Mouse (Mus musculus) lung, adult 2 months (tissue): ENCODE data around the gene Lsamp. TPM values are rescaled to one million over a fixed set of nuclear protein-coding genes. Genes with fewer than 3 reads are reported as not detected.

ENCODE experiments used
- DNase-seq: peaks from one replicate; pipeline ENCODE4 v3.0.0; 2022
- H3K4me1 ChIP-seq: fragments of 200-500 bp; 2 replicates; pipeline ENCODE4 v1.6.1; 2011; ENCODE audit warnings: low read length; ENCODE audit not compliant: control insufficient read depth, insufficient read depth
- H3K4me3 ChIP-seq: fragments of 200-500 bp; replicated peaks from 2 replicates; pipeline ENCODE3; 2011; ENCODE audit warnings: low read depth, mild to moderate bottlenecking, control low read depth, low read length; ENCODE audit errors: extremely low read depth
- CTCF ChIP-seq: fragments of 200-500 bp; IDR thresholded peaks from 2 replicates; pipeline ENCODE4 v1.5.1; 2011; ENCODE audit warnings: mild to moderate bottlenecking, low read length, control low read depth; ENCODE audit not compliant: insufficient read depth
- POLR2A ChIP-seq: fragments of 200-500 bp; IDR thresholded peaks from 2 replicates; pipeline ENCODE4 v1.6.1; 2011; ENCODE audit warnings: low read depth, mild to moderate bottlenecking, control low read depth, low read length, borderline replicate concordance; ENCODE audit errors: extremely low read depth
- WGBS: fragments of 180-500 bp; shearing (Covaris S2); methylation state at CpG from one replicate; pipeline ENCODE4 v1.1.7; 2018; 5-methylcytosine and 5-hydroxymethylcytosine counted together
- polyA plus RNA-seq: library from polyadenylated mRNA; depleted of rRNA; stranded (reverse); fragments of >200 nt; gene quantifications from 2 replicates; pipeline ENCODE4 v1.2.3, GENCODE M21; 2012

The Lsamp gene
- polyA plus RNA-seq, 1 experiment, result 0.28 TPM

DNA sequence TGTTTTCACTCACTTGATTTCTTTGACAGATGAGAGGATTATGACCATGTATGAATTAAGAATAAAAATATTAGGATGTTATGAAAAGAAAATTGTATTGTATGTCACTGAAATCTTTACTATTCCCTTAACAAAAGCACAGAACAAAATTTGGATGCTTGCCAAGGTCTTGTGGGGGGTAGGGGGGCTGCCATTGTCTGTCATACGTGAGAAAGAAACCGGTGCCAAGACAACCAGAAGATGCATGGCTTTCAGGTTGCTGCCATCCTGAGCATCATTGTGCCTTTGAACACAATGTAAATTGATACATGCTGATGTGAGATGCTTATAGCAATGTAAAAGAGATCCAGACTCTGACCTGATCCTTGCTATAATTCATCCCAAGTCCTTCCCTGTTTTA lies 75.4 kb downstream of the Lsamp start:
- H3K4me1 ChIP-seq, result no peaks in the 10 kb centered on the region
- TF ChIP-seq POLR2A (no peak), CTCF (no peak)
- WGBS, result 40% methylated on average over 2 of the region's 2 CpGs
- no peak for DNase-seq
- H3K4me3 ChIP-seq, result no peak overlapping the region

DNA sequence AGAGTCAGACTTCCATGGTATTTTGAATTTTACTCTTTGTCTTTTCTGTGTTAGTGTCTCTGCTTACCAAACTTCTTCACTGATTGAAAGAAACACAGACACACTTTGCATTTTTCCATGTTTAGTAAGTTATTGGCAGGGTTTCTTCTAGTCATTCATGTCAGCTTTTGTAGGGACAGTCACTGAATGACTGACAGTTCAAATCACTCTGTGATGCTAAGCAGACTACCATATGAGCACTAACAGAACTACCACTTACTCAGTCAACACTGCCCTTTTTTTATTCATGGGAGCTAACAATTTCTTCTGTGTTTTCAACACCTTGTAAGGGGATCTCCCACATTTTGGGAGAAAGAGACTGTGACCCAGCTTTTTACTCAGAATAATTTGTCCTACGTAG lies 75.8 kb downstream of the Lsamp start:
- no peak overlapping the region for H3K4me3 ChIP-seq
- 62% methylated on average over 1 of the region's 1 CpGs for WGBS
- DNase-seq, result no peak
- TF ChIP-seq CTCF (no peak), POLR2A (no peak)
- no peaks in the 10 kb centered on the region for H3K4me1 ChIP-seq

DNA sequence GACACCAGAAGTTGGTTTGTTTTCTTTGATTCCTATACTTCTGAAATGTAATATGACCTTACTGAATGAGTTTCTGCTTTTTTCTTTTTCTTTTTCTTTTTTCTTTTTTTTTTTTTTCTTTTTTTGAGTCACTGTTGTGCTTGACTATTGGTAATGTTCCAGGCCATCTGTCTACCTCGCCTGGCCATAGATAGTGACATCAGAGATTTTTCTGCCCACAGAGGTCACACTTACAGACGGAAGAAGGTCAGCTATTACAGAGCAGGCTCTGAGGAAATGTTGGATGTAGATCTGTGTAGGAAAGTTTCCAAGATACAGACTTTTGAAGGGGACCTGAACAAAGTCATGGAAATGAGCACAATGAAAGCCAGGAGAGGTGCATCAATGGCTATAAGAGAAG lies 76.3 kb downstream of the Lsamp start:
- no peak for TF ChIP-seq CTCF
- TF ChIP-seq POLR2A, result no peak
- Histone ChIP-seq H3K4me1 (no peaks in the 10 kb centered on the region), H3K4me3 (no peak overlapping the region)
- WGBS, result 42% methylated on average over 2 of the region's 2 CpGs
- no peak for DNase-seq

DNA sequence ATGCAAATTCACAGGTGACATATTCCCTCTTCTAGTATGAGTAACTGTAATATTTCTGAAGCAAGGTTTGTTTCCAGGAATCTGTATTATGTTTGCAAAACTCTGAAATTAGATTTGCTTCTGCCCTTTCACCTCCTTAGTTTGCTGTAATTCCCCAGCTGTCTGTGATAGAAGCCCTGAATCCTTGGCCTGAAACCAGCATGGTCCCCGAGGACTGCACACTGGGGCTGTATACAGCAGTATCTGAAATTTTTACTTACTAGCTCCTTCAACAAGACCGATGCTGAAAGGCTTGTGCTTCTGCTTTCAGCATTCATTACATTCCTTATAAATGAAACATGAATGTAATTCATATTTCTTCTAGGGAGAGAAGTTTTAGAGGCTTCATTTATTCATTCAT lies 91.4 kb downstream of the Lsamp start:
- WGBS, result 55% methylated on average over 2 of the region's 2 CpGs
- TF ChIP-seq CTCF (no peak), POLR2A (no peak)
- Histone ChIP-seq H3K4me1 (no peaks in the 10 kb centered on the region), H3K4me3 (no peak overlapping the region)
- DNase-seq, result no peak

DNA sequence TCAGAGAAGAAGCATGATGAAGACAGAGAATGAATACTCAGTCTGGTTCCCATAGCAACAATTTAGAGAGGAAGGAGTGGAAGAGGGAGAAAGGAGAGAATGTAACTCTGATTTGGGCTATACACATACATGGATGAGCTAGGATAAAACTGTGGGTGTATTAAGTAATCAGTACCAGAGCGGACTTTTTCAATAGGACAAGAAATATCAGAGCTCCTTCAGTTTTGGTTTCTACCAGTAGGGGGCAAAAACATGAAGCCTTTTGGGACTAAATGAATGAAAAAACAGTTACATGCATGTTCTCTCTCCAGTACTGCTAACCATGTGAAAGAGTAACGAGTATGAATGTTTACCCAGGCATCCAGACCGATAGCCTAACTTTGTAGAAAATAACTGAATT lies 96.1 kb downstream of the Lsamp start:
- H3K4me3 ChIP-seq, result no peak overlapping the region
- TF ChIP-seq CTCF, result no peak
- TF ChIP-seq POLR2A, result no peak

DNA sequence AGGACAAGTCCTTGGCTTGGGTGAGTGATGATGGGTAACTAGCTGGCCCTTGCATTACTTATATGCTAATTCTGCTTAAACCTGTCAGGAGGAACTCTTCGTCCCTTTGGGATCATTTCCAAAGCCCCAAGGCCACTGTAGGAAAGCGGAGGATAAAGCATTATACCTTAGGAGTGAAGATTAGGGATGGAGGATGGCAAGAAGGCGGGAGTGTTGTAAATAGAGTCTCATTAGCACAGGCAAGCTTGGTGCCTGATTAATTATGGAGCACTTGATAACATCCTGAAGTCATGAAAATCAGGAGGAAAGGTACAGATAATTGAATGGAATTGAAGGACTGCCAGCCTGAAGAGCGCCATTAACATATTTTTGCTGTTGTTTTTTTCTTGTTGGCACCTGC lies 120.2 kb downstream of the Lsamp start:
- no peak for TF ChIP-seq POLR2A
- no peak for TF ChIP-seq CTCF
- Histone ChIP-seq H3K4me1 (no peaks in the 10 kb centered on the region), H3K4me3 (no peak overlapping the region)
- no peak for DNase-seq
- WGBS, result 56% methylated on average over 4 of the region's 4 CpGs

More for the DNA sequence above, 96.1 kb downstream of the Lsamp start:
- 58% methylated on average over 3 of the region's 3 CpGs for WGBS
- DNase-seq, result no peak
- no peaks in the 10 kb centered on the region for H3K4me1 ChIP-seq

DNA sequence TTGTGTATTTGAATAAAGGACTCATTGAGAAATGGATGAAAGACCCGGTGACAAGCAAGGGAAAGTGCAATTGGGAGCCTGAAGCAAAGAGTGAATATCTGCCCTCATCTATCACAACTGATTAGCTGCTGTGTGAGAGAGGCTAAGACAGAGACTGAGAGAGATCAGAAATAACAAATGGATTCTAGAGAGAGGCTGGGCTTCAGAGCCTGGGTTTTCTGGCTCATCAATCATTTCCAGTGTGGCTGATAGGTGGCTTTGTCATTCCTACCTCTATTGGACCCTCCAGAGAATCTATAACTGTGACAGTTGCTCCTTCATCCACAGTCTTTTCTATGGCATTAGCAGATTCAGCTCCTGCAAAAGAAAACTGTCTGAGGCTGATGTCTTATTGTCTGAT lies 198.8 kb downstream of the Lsamp start:
- WGBS, result 51% methylated on average over 1 of the region's 1 CpGs
- no peak for DNase-seq
- Histone ChIP-seq H3K4me1 (no peaks in the 10 kb centered on the region), H3K4me3 (no peak overlapping the region)
- TF ChIP-seq CTCF, result no peak
- TF ChIP-seq POLR2A, result no peak

DNA sequence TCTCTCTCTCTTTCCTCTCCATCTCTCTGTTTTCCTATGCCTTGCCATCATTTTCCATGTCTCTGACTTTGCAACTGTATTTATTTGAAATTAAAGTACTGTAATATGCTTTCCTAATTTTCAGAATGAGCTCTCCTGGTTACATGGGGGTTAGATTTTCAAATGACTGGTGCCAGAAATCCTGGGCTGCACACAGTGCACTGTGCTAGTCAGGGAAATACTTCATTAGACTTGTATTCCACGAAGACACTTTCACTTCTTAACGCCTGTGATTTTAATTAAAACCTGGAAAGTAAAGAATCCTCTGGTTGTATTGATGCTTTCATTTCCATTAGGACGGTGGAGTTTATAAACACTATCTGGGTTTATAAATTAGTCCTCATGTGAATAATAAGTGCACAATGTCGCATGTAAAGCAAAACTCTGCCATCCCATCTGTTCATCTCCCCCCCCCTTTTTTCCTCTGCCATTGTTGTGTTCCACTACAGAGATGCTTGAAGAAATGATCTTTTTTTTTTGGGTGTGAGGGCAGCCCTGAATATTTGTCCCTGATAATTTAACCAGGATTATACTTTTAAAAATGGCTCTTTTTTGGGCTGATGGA lies 203.9 kb downstream of the Lsamp start:
- 72% methylated on average over 4 of the region's 4 CpGs for whole genome bisulfite sequencing
- DNase-seq, result no peak

DNA sequence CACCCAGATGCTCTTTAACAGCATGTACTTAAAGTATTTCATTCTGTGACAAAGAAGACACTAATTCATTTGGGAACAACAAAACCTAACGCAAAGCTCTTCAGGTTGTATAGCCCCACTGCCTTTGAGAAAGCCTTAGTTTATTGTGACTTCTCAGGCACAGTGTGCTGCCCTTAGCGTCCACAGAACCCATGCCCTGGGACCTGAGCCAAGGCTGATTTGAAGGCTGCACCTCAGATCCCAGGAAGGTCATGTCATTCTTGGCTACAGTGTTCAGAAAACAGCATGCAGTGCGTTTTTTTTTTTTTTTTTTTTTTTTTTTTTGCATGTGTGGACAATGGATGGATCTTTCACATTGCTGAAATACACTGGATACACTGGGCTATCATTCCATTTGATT lies 210.2 kb downstream of the Lsamp start:
- DNase-seq, result no peak
- Histone ChIP-seq H3K4me1 (no peaks in the 10 kb centered on the region), H3K4me3 (no peak overlapping the region)
- WGBS, result 35% methylated on average over 3 of the region's 3 CpGs
- TF ChIP-seq POLR2A (no peak), CTCF (no peak)

More for the DNA sequence above, 203.9 kb downstream of the Lsamp start:
- no peak overlapping the region for H3K4me3 ChIP-seq
- no peaks in the 10 kb centered on the region for H3K4me1 ChIP-seq
- TF ChIP-seq POLR2A (no peak), CTCF (no peak)

DNA sequence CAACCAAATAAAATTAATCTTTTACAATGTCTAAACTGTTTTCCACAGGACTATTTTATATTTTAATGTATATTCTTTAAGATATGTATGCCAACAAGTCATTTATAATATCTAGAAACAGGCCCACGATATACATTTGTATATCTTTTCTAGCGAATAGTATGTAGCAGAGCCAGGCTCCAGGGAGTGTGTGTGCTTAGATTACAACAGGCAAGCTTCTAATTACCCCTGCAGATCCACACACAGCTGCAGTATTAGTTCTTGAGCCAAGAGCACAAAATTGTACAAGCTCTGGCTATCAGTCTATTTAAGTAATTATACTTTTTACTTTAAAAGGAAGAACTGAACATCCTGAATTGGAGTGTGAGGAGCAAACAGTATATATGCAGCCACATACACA lies 210.7 kb downstream of the Lsamp start:
- Histone ChIP-seq H3K4me1 (no peaks in the 10 kb centered on the region), H3K4me3 (no peak overlapping the region)
- DNase-seq, result no peak
- 71% methylated on average over 2 of the region's 2 CpGs for WGBS
- no peak for TF ChIP-seq CTCF
- no peak for TF ChIP-seq POLR2A
